Mouse (Mus musculus) frontal cortex, postnatal 14 days (tissue): ENCODE results near the gene Thoc3.

Source experiments
- DNase-seq, 2 experiments: peaks; one replicate each; pipeline ENCODE4 v3.0.0; 2022; ENCODE audit warnings: low spot score in 2 of 2

The Thoc3 gene

GRCm38 (mm10) chr13:54443693-54444092 is 25.0 kb downstream of the Thoc3 start:
- DNase-seq, result no peak

GRCm38 (mm10) chr13:54439912-54440311 is 28.7 kb downstream of the Thoc3 start:
- DNase-seq, result no peak

- no peak for DNase-seq
Measured at GRCm38 (mm10) chr13:54438814-54439213, 29.8 kb downstream of the Thoc3 start.

DNA sequence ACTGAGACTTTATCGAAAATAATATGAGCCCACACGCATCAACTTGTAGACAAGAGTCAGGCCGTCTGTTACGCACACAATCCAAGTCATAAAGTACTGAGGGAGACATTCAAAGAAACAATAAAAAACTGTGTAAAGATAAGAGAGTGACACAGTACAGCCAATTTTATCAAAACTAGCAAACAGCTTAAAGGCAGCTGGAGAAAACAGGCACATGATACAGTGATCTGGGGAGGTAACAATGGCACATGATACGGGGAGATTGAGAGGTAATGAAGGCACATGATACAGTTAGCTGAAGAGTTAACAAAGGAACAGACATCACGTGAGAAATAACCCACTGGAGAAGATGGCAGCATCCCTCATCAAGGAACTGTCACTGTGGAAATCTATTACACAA is 31.6 kb downstream of the Thoc3 start:
- no peak for DNase-seq

GRCm38 (mm10) chr13:54436666-54437065 is 32.0 kb downstream of the Thoc3 start:
- DNase-seq, result no peak

DNA sequence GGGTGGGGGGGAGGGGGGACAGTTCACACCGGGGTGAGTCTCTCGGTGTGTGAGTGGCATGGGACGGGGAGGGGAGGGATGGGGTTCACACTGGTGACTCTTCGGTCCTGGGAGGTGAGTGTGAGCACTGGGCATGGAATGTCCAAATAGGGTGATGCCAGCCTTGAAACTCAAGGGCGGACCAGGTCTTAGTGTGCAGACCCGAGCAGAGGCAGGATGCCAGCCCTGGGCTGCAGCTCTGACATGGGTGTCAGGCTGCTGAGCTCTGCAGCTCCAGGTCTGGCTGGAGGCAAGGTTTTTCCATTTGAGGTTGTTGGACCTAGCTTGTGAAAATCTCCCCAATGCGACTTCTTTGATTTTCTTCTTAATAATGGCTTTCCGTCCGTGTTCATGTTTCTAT is 37.5 kb downstream of the Thoc3 start:
- no peak for DNase-seq

GRCm38 (mm10) chr13:54430051-54430450 is 38.6 kb downstream of the Thoc3 start:
- DNase-seq, result no peak

DNA sequence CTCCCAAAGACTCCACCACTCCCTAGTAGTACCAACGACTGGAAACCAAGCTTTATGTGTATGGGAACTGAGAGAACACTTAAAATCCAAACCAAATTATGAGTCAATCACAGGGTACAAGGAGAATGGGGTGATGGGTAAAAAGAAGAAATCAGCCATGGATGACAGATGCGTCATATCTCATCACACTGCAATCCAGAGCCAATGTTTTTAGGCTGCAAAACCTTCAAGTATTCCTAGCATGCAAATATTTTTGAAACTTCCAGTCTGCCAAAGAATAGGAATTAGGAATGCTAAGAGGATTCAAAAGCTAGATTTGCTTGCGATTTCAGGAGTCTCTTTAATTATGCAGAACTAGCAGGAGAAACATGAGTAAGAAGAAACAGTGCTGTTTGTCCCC is 39.9 kb downstream of the Thoc3 start:
- DNase-seq, result no peak

- no peak for DNase-seq
Measured at GRCm38 (mm10) chr13:54426781-54427655, 41.6 kb downstream of the Thoc3 start.

GRCm38 (mm10) chr13:54425269-54425668 is 43.4 kb downstream of the Thoc3 start:
- no peak for DNase-seq

DNA sequence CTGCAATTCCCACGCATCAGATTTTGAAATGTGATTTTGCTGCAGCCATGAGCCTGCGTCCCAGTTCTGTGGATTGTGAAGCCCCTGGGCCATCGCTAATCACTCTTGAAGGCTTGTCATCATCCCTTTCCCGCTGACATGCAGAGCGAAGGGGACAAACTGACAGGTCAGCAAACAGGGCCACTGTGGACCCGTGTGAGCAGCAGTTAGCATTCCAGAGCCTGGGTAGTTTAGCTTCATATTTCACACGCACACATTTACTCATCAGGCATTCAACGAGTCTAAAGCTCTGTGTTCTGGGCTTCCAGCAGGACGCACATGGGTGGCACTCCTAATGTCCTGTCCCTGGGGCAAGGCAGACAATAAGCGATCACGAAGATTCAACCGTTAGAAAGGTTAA is 48.4 kb downstream of the Thoc3 start:
- no peak for DNase-seq

DNA sequence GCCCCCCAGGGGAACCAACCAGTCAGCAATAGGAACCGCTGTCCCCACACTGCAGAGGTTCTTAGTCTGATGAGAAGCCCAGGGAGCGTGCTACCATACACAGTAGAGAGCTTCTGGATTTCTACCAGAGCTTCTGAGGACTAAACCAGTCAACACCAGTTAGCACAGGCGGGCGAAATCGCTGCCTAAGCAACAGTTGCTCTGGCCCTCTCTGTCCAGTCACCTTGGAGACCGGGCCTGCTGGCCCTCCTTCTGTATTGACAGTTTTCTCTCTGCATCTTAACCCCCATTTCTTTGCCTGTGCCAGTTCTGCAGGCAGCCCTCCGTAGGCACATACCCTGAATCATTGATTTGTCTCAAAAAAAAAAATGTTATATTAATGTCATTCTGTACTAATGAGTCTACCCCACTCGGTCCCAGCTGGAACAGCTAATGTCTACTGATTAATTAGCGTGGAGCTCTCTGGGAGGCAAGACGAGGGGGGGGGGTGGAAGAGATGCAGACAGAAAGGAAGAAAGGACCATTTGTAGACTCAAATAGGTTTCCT is 49.8 kb downstream of the Thoc3 start:
- DNase-seq, result no peak

DNA sequence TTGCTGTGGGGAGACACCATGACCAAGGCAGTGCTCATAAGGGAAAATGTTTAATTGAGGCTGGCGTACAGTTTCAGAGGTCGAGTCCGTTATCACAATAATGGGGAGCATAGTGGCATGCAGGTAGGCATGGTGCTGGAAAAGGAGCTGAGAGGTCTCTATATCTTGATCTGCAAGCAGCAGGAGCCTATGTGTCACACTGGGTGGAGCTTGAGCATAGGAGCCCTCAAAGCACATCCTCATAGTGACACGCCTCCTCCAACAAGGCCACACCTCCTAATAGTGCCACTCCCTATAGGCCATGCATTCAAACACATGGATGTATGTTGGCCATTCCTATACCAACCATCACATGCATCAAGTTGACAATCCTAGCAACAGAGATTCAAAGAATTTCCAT is 53.6 kb downstream of the Thoc3 start:
- DNase-seq, result no peak

DNA sequence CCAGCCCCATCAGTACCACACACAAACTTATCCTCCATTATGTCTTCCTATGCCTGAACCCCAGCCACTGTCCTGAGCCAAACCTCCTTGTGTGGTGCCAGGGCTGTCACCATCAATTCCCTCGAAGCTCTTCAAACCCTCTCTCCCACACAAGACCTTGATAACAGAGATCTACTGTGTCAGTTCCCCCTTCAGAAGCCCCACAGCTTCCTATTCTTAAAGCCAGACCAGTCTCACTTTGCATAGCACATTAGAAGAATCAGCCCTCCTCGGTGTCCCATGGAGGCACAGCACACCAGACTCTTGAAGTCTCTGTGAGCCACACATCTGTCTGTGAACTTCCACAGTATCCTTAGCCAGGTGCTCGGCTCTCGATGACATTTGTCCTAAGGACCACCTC is 55.9 kb downstream of the Thoc3 start:
- no peak for DNase-seq

- DNase-seq, result no peak
Measured at GRCm38 (mm10) chr13:54412236-54412635, 56.4 kb downstream of the Thoc3 start.

GRCm38 (mm10) chr13:54411656-54412055 is 57.0 kb downstream of the Thoc3 start:
- no peak for DNase-seq
